Mouse (Mus musculus) olfactory bulb, adult 2 months (tissue): ENCODE measurements around the gene Anks1b.

Source experiments
- CTCF ChIP-seq: fragments of 200-500 bp; IDR thresholded peaks from 2 replicates; pipeline ENCODE4 v1.5.1; 2012; ENCODE audit warnings: low read depth, mild to moderate bottlenecking, low read length, moderate library complexity; ENCODE audit not compliant: insufficient read depth
- POLR2A ChIP-seq: fragments of 200-500 bp; IDR thresholded peaks from 2 replicates; pipeline ENCODE4 v1.6.1; 2012; ENCODE audit warnings: mild to moderate bottlenecking, low read depth, low read length, moderate library complexity; ENCODE audit not compliant: insufficient read depth

GRCm38 (mm10) chr10:89823906-89824305, 49.4 kb upstream of the Anks1b start:
- TF ChIP-seq POLR2A (no peak), CTCF (no peak)
